Mouse (Mus musculus): Measurements from ENCODE around the gene Tarbp2.

GRCm38 (mm10) chr15:102557580-102557979, 39.6 kb downstream of the Tarbp2 start:
- TF ChIP-seq POLR2A (IDR thresholded peaks at IDR 0.05; ENCODE audit: low read depth, low read length) (no peak), POLR2AphosphoS2 (IDR thresholded peaks at IDR 0.05; ENCODE audit: low read depth, low read length) (no peak), ZKSCAN1 (IDR thresholded peaks at IDR 0.05; ENCODE audit: borderline replicate concordance, low read depth, low read length) (no peak), CTCF (conservative IDR thresholded peaks at IDR 0.05 in 1 of 2, IDR thresholded peaks at IDR 0.05 in 1 of 2; ENCODE audit: low read depth in 2 of 2, low read length in 2 of 2) (peak in 1 of 2 experiments; percentile 31; a peak in 1 of 4 replicates), MXI1 (IDR thresholded peaks at IDR 0.05; ENCODE audit: low read depth, low read length) (no peak), ZC3H11A (IDR thresholded peaks at IDR 0.05; ENCODE audit: low read depth, low read length) (no peak), CHD2 (IDR thresholded peaks at IDR 0.05; ENCODE audit: low read length) (no peak), RAD21 (IDR thresholded peaks at IDR 0.05; ENCODE audit: low read depth, low read length) (peak; percentile 15), KAT2A (IDR thresholded peaks at IDR 0.05; ENCODE audit: insufficient replicate concordance, low read length) (no peak), USF1 (IDR thresholded peaks at IDR 0.05; ENCODE audit: low read depth, low read length) (no peak)

All from CH12.LX (cell line).